Mouse (Mus musculus) ovary, adult 10 weeks (tissue): ENCODE data around the gene Vgf. TPM values are rescaled to one million over a fixed set of nuclear protein-coding genes. Genes with fewer than 3 reads are reported as not detected.

Experiments used
- polyA plus RNA-seq: library from polyadenylated mRNA; stranded (reverse); fragments of 350-450 nt; fragmentation: Illumina TruSeq; extraction: RNeasy Lipid Tissue Mini Kit (QIAGEN cat#74804); gene quantifications from one replicate; pipeline ENCODE4 v1.2.3, GENCODE M21; 2014

Vgf gene
- not detected for polyA plus RNA-seq

GRCm38 (mm10) chr5:137026092-137026491 lies at the start of gene Vgf:
Gene Vgf (plus strand): TSS chr5:137026392.

GRCm38 (mm10) chr5:136986695-136987137 lies 39.5 kb upstream of the Vgf start, which contains the start of gene Plod3:
Gene Plod3 (plus strand): TSS chr5:136987019.

GRCm38 (mm10) chr5:136987934-136988271 lies 38.3 kb upstream of the Vgf start, which contains the start of gene Znhit1:
Gene Znhit1 (minus strand): TSS chr5:136988021.

GRCm38 (mm10) chr5:137045402-137046323 lies 19.5 kb downstream of the Vgf start, which contains the start of gene Ap1s1:
Gene Ap1s1 (minus strand): TSS chr5:137046135.

GRCm38 (mm10) chr5:137072079-137072960 lies 46.1 kb downstream of the Vgf start, which contains the start of gene Serpine1:
Gene Serpine1 (minus strand): TSS chr5:137072268.

Other genes with a start within 250 kb of the Vgf start
- 1.1 TPM for gene Col26a1, start 143.2 kb upstream of the Vgf start, polyA plus RNA-seq
- gene Ift22, start 118.2 kb upstream of the Vgf start, polyA plus RNA-seq = 3.8 TPM
- 6.2 TPM for gene Fis1, start 73.1 kb upstream of the Vgf start, polyA plus RNA-seq
- 2.9 TPM for gene Cldn15, start 59.8 kb upstream of the Vgf start, polyA plus RNA-seq
- gene Plod3, start 39.4 kb upstream of the Vgf start, polyA plus RNA-seq = 2.3 TPM
- 0.80 TPM for gene Znhit1, start 38.4 kb upstream of the Vgf start, polyA plus RNA-seq
- gene Ap1s1, start 19.7 kb downstream of the Vgf start, polyA plus RNA-seq = 10.1 TPM
- gene Serpine1, start 45.9 kb downstream of the Vgf start, polyA plus RNA-seq = 1.1 TPM
- gene Trim56, start 89.8 kb downstream of the Vgf start, polyA plus RNA-seq = 33.9 TPM
- 0.34 TPM for gene Muc3, start 122.9 kb downstream of the Vgf start, polyA plus RNA-seq
- not detected for gene Muc3a, start 186.0 kb downstream of the Vgf start, polyA plus RNA-seq